Mouse (Mus musculus) left cerebral cortex, adult 11 months (tissue): ENCODE data around the gene Pdzd8.
A peak's percentile ranks its signal among the peaks of the same experiment; 100 is the strongest.

ENCODE experiments used
- DNase-seq: peaks from one replicate; pipeline ENCODE4 v3.0.0; 2022; ENCODE audit warnings: low spot score

The Pdzd8 gene

GRCm38 (mm10) chr19:59345658-59346283, at the start of gene Pdzd8:
Pdzd8 (minus strand) TSS chr19:59345780.
- peak; percentile 75 for DNase-seq

DNA sequence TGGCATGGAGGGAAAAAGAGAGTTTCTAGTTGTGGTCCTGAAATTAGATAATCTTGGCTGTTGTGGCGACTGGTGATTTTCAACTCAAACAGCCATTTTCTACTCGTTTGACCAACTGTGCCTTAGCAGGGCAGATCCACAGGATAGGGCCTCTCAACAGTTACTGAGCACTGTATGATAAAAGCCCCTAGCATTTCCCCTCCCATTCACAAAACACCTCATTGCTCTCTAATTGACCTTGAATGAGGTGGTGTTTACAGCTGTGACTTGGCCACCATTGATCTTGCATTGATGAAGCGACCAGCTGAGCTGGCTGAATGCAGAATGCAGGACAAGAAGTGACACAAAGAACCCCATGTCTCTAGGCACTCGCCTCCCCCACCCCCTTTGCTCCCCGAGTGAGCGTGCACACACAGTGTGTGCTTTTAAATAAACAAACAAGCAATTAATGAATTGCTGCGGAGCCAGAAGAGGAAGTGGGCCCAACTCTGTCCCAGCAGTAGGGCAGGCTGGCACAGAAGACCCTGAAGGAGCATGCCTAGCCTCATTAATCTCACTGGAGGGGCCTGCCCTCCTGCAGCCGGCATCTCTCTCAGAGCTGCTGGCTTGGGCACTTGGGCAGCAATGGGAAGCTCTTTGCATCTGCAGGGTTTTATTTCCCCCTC, 48.3 kb upstream of the Pdzd8 start:
- DNase-seq = no peak

DNA sequence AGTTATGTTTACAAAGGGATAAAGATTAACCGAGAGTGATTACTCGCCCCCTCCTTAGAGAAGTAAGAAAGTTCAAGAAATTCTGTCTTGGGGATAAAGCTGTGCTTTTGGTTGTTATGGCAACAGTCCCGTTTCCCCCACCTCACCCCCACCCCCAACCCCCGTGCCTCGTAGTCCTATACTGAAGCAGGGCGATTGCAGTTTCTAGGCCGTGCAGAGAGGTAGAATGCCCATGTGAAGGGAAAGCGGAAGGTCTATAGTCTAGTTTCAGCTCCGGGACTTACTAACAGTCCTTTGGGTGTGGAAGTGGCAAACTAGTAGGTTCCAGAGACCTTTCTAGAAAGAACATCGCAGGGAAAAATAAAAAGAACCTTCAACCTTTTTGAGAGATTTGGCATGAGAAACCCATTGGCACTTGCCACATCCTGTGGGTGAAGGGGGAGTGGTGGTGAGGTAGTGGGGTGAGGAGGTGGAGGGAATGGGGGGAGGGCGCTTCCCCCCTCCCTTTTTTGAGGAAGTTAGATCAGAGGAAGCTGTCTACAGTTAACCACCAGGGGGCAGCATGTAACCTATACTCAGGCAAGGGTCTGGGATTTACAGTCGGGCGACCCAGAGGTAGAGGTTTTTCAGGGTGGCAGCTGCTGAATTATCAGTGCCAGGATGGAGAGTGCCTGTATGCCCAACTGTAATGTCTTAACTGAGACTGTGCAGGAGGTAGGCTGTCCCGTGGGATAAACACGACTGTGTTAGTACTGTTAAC, 43.4 kb upstream of the Pdzd8 start:
- peak; percentile 53 for DNase-seq

- no peak for DNase-seq
These were observed 42.8 kb upstream of the Pdzd8 start for GRCm38 (mm10) chr19:59388399-59388798.

DNA sequence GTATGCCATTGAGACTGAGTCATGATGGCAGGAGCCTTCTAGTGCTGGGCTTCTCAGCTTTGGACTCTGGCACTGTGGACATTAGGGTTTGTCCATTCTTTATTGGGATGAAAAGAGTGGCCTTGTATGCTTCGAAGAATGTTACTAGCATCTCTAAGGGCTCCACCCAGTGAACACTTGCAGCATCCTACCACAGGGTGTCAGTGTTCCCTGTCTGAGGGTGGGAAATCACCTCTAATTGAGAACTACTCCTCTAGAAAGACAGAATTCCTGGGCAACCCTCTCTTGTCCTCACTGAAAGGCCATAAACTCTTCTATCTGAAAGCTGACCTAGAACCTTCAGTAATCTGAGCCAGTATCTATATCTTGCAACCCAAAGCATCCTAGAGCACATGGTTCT, 41.6 kb upstream of the Pdzd8 start:
- no peak for DNase-seq

DNA sequence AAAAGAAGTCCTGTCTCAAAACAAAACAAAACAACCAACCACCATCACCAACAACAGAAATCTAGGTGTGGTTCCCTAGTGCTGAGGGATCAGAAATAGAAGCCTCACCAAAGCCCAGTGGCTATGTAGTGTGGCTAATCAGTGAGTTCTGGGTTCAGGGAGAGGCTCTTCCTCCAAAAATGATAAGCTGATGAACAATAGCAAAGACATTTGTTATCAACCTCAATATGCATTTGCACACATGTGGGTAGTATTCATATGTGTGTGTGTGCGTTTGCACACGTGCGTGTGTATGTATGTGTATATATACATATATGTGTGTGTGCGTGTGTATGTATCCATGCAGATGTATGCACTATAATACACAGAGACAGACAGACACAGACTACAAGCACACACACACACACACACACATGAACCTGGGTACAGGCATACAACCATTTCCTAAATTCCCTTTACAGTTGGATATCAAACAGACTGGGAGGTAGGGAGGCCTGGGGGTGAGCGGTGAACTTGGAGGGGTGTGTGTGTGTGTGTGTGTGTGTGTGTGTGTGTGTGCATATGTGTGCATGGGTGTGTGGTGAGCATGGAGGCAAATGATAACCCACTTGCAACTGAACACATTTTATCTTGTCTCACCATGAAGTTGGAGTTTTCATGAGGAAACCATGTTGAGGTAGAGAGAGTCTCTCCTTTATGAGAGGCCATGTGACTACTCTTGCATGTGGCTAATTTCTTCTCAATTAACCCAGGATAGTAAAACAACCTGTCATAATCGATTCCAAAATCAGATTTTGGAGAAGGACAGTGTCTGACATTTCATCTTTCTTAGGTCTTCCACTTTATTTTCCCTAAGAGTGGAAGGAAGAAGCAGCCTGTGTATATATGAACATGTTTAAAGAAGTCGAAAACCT, 39.3 kb upstream of the Pdzd8 start:
- DNase-seq = no peak

GRCm38 (mm10) chr19:59382416-59382917, 36.9 kb upstream of the Pdzd8 start:
- no peak for DNase-seq

DNA sequence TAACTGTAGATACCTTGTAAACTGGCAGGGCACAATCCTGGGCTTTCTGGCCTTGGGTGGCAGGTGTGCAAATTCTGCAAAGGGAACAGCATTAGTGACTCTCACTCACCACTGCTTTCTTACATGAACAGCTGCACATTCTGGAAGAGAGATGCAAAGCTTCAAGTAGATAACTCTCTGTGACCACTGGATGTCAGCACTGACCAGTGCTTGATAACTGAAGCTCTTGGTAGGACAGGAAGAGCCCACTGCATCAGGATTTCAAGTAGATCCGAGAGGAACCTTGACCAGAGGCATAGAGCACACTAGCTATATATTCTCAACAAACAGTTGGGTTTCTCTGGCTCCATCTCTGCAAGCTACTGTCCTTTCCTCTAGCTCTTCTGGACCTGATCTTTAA, 34.4 kb upstream of the Pdzd8 start:
- DNase-seq = no peak

DNA sequence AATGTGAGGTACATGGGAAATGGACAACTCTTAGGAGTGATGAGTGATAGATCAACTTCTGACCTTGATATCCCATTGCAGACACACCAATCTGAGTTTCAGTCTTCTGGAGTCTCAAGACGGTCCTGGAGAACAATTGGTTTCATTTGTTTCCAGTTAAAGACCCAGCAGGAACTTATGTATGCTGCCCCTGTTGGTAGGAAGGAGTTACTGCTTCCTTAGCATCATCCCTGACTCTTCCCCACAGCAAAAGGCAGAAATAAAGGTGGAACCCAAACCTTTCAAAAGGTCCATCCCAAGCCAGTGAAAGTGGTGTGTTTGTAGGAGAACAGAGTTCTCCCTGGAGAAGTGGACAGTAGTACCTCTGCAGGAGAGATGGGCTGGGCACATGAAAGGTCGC, 30.9 kb upstream of the Pdzd8 start:
- no peak for DNase-seq

DNA sequence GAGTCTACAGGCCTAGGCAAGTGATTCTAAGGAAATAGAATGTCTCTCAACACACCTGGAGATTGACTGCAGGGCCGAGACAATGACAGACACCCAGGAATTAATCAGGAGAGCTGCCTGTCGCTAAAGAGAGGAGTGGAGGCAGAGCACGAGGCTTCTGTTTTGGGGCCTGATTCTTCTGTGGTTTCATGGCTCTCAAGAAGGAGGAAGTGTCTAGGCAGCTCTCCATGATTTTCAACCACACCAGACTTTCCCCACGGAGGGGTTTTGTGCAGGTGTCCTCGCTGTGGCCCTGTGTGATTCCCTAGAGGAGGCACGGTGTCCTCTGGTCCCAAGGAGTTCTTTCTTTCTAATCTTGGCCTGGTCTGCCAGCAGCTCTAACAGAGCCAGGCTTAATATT, 29.4 kb upstream of the Pdzd8 start:
- no peak for DNase-seq

DNA sequence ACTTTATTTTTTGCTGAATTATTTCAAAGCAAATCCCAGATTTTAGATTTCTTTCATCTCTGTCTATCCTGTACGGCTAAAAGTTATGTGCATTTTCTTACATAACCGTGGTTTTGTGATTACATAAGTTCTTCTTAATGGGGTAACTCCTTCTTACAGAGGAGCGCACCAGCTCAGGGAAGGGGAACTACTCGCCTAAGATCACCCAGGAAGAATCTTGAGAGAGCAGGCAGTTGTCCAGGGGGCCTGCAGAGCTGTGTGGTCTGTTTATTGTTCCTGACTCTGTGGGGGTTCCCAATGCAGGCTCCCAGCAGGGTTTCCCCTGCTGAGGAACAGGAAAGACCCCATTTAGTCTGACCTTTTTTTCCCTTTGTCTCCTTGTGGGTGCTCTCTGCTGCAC, 27.3 kb upstream of the Pdzd8 start:
- no peak for DNase-seq

DNA sequence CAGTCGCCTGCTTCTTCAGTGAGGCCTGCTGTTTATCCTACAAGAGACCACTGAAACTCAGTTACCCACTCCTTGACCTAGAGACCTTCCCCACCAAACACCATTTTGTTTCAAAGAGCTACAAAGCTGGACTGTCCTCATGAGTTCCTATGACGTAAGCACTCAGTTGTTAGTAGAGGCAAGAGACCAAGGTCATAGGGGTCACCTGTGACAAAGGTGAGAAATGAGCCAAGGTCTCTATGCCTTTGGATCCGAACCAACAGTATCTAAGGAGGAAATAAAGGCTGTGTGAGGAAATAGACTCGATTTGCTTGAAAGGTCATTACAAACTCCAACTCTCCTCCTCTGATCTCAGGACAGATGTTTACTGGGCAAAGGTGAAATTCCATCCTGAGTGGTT, 25.4 kb upstream of the Pdzd8 start:
- DNase-seq = no peak

- no peak for DNase-seq
These were observed 22.3 kb upstream of the Pdzd8 start for GRCm38 (mm10) chr19:59367892-59368291.

GRCm38 (mm10) chr19:59366724-59367123, 21.1 kb upstream of the Pdzd8 start:
- no peak for DNase-seq

GRCm38 (mm10) chr19:59363666-59364065, 18.1 kb upstream of the Pdzd8 start:
- DNase-seq = no peak

DNA sequence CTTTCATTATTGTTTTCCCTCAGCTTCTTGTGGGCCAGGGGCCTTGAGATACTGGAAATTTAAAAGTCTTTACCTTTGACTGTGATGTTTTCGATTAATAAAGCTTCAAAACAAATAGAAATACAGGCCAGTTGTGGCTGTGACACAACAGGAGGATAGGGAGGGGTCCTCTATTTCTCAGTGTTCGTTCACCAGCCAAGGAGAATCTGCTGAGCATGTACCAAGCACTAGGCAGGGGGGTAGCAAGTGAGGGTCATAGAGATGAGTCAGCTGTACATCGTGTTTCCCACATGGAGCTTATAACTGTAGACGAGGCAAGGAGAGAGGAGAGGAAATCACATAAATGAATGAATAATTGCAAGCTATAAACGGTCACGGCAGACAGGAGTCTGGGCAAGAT, 17.1 kb upstream of the Pdzd8 start:
- DNase-seq = no peak

- no peak for DNase-seq
These were observed 14.9 kb upstream of the Pdzd8 start for GRCm38 (mm10) chr19:59360486-59360896.

- DNase-seq = no peak
These were observed 13.6 kb upstream of the Pdzd8 start for GRCm38 (mm10) chr19:59359202-59359601.

GRCm38 (mm10) chr19:59357878-59358277, 12.3 kb upstream of the Pdzd8 start:
- no peak for DNase-seq

DNA sequence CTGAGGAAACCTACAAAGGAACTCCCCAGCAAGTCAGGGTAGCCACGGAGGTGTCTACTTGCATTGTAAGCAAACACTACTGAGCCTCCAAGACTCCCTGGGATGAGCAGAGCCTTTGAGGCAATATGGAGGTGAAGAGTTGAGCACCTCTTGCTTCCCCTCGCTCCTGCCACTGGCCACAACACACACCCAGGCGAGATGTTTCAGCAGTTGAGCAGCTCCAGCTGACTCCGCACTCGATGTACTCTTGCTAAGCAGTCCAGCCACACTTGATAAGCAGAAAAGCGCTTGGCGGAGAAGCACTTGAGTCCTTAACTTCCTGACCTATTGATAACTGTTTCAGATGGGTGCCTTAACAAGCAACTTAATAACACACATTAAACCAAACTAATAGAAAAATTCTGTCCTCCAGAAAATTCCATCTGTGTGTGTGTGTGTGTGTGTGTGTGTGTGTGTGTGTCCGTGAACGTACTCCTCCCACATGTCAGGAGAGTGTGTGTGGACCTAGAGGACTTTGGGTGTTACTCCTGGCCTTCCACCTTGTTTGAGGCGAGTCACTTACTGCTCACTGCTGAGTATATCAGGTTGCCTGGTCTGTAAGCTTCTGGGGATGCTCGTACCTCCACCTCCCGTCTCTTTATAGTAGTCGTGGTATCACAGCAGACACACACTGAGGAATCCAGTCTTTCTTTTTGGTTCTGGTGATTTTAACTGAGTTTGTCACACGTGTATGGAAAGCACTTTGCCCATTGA, 11.4 kb upstream of the Pdzd8 start:
- no peak for DNase-seq

DNA sequence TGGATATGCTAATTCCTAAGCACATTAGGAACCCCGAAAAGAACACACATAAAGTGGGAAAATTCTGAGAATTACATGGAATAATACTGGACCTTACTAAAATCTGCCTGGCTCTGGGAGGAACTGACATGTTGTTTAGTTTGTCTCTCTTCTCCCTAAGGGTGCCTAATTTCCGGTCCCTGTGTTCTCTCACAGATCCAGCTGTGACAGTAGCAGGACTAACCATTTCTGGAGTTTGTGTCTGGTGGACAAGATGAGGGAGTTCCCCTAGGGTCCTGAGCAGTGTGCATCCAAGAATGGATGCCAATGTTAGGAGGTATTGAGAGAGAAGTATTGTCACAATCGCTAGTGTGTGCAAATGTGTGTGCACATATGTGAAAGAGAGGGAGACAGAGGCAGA, 10.8 kb upstream of the Pdzd8 start:
- no peak for DNase-seq
